Mouse (Mus musculus) duodenum, adult 2 months (tissue): ENCODE data around the gene Frmd3. TPM values are rescaled to one million over a fixed set of nuclear protein-coding genes. Genes with fewer than 3 reads are reported as not detected.

Experiments used
- polyA plus RNA-seq: library from polyadenylated mRNA; depleted of rRNA; stranded (reverse); fragments of >200 nt; gene quantifications from 2 replicates; pipeline ENCODE4 v1.2.3, GENCODE M21; 2012; ENCODE audit warnings: low replicate concordance; rRNA removed

The Frmd3 gene
- not detected in 2 replicates for polyA plus RNA-seq

DNA sequence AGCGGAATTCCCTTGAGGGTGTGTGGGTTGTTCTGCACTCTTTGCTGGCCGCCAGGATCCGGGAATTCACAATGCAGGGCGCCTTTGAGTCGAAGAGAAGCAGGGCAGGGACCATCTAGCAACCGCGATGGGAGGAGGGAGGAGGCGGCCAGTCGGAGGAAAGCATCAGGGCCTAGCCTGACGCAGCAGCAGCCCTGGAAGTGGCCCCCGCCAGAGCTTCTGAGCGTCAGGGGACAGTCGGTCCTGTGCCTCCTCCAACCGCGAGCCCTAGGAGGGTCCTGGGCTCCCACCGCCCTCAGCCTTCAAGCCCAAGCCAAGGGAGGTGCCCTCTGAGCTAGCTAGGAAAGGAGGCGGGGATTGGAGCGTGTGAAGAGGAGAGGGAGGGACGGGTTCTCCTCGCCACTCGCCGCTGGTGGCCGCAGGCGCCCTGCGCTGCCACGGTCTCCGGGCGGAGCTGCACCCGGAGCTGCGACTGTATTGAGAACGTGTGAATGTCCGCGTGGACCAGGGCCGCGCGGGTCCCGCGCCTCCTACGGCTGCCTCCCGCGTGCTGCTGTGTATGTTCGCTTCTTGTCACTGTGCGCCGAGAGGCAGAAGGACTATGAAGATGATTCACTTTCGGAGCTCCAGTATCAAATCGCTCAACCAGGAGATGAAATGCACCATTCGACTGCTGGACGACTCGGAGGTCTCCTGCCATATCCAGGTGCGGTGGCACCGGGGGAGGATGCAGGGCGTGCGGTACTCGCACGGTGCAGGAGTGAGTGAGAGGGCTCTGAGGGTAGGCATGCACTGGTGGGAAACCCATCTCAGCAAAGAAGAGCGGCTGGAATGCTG is at the start of gene Frmd3:
Frmd3 (plus strand) TSS at position 232 of the 837 bp plus-strand sequence.

GRCm38 (mm10) chr4:74242176-74242575 is 228.9 kb downstream of the Frmd3 start, which contains the start of gene Kdm4c:
Gene Kdm4c (plus strand): TSS chr4:74242497.

Other genes starting within 250 kb of the Frmd3 start
- gene Rasef, start 222.4 kb upstream of the Frmd3 start, polyA plus RNA-seq: 1.7 and 3.4 TPM in 2 replicates
- not detected in 2 replicates for gene Gm11758, start 137.2 kb upstream of the Frmd3 start, polyA plus RNA-seq
- not detected in 2 replicates for gene Gm11757, start 122.3 kb upstream of the Frmd3 start, polyA plus RNA-seq
- not detected in 2 replicates for gene Gm13871, start 107.5 kb upstream of the Frmd3 start, polyA plus RNA-seq
- gene Gm11756, start 92.7 kb upstream of the Frmd3 start, polyA plus RNA-seq: not detected in 2 replicates
- gene 2310002L09Rik, start 62.6 kb upstream of the Frmd3 start, polyA plus RNA-seq: not detected in 2 replicates
- 0.18 and 0.49 TPM in 2 replicates for gene Kdm4c, start 229.1 kb downstream of the Frmd3 start, polyA plus RNA-seq